Mouse (Mus musculus) heart, embryonic 16.5 days (tissue): ENCODE measurements around the gene Ceacam1. TPM values are rescaled to one million over a fixed set of nuclear protein-coding genes. Genes with fewer than 3 reads are reported as not detected.

Experiments
- ATAC-seq: fragments of 200-750 bp; cut with Nextera tagmentation; replicated peaks from 2 replicates; pipeline ENCODE4 v1.8.0; 2017; ENCODE audit warnings: moderate number of reproducible peaks; ENCODE audit not compliant: insufficient read depth, low FRiP score; ENCODE audit errors: extremely low read depth
- H3K27ac ChIP-seq: fragments of 300-500 bp; sonication (generic); 2 replicates; pipeline ENCODE4 v1.5.1; 2014; ENCODE audit warnings: mild to moderate bottlenecking, low read length, control low read depth, moderate library complexity
- H3K27me3 ChIP-seq: fragments of 300-500 bp; sonication (generic); 2 replicates; pipeline ENCODE4 v1.6.1; 2014; ENCODE audit warnings: low read length, mixed read lengths; ENCODE audit not compliant: control insufficient read depth, insufficient read depth
- H3K36me3 ChIP-seq: fragments of 300-500 bp; sonication (generic); 2 replicates; pipeline ENCODE4 v1.6.1; 2014; ENCODE audit not compliant: control insufficient read depth, insufficient read depth
- H3K4me1 ChIP-seq: fragments of 300-500 bp; sonication (generic); 2 replicates; pipeline ENCODE4 v1.6.1; 2014; ENCODE audit warnings: low read length, mixed read lengths; ENCODE audit not compliant: control insufficient read depth, insufficient read depth
- H3K4me2 ChIP-seq: fragments of 300-500 bp; sonication (generic); 2 replicates; pipeline ENCODE4 v1.6.1; 2014; ENCODE audit warnings: low read depth, mild to moderate bottlenecking, control low read depth, low read length
- H3K4me3 ChIP-seq: fragments of 300-500 bp; sonication (generic); 2 replicates; pipeline ENCODE4 v1.5.1; 2014; ENCODE audit warnings: mild to moderate bottlenecking, control low read depth, low read length
- H3K9ac ChIP-seq: fragments of 300-500 bp; sonication (generic); 2 replicates; pipeline ENCODE4 v1.6.1; 2014; ENCODE audit warnings: low read length, control low read depth
- H3K9me3 ChIP-seq: fragments of 300-500 bp; sonication (generic); replicated peaks from 2 replicates; pipeline ENCODE4 v1.6.1; 2016; ENCODE audit warnings: low read length; ENCODE audit not compliant: control insufficient read depth
- WGBS: fragments of 180-500 bp; shearing (Covaris S2); extraction: QIAGEN DNeasy Blood & Tissue Kit; methylation state at CpG from one replicate; pipeline ENCODE4 v1.1.7; 2014; 5-methylcytosine and 5-hydroxymethylcytosine counted together
- polyA plus RNA-seq: library from polyadenylated mRNA; unstranded; fragments of >200 nt; fragmentation: Nextera tagmentation; extraction: Ambion mirVana; gene quantifications from 2 replicates; pipeline ENCODE4 v1.2.1, GENCODE M21; 2015

Ceacam1 gene
- polyA plus RNA-seq, 1 experiment from 2014 or later: 4.8 TPM

- Histone ChIP-seq H3K27me3 (no peaks in the 10 kb centered on the region), H3K9ac (no peak overlapping the region), H3K4me3 (no peak overlapping the region), H3K9me3 (no peaks in the 10 kb centered on the region), H3K4me2 (no peak overlapping the region), H3K27ac (no peak overlapping the region), H3K4me1 (no peaks in the 10 kb centered on the region), H3K36me3 (no peaks in the 10 kb centered on the region)
- 74% methylated on average over 3 of the region's 3 CpGs for WGBS
- ATAC-seq: no peak
These were observed 25.3 kb downstream of the Ceacam1 start for GRCm38 (mm10) chr7:25452103-25452502.

- no peak overlapping the region for H3K9ac ChIP-seq
- H3K9me3 ChIP-seq: no peaks in the 10 kb centered on the region
- WGBS: 35% methylated on average over 9 of the region's 9 CpGs
- H3K4me2 ChIP-seq: no peak overlapping the region
- no peaks in the 10 kb centered on the region for H3K36me3 ChIP-seq
- no peak for ATAC-seq
- H3K27me3 ChIP-seq: no peaks in the 10 kb centered on the region
- H3K4me3 ChIP-seq: no peak overlapping the region
- no peak overlapping the region for H3K27ac ChIP-seq
- H3K4me1 ChIP-seq: no peaks in the 10 kb centered on the region
These were observed 27.2 kb downstream of the Ceacam1 start for GRCm38 (mm10) chr7:25449913-25450890.

DNA sequence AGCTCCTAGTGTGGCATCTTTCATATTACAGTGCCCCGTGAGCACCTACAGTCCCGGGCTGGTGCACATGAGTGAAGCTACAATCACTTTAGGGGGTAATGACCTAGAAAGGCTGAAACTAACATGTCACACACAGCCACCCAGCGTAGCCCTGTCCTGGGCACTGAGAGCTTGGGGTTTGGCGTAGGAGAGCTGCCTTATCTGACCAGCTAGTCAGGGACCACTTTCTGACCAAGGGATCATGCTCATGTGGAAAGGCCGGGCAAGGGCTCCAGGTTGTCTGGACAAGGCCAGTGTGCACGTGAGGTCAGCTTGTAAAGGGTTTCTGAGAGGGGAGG is 36.6 kb downstream of the Ceacam1 start:
- no peaks in the 10 kb centered on the region for H3K9me3 ChIP-seq
- 81% methylated on average over 6 of the region's 6 CpGs for WGBS
- ATAC-seq: no peak
- H3K27ac ChIP-seq: no peak overlapping the region
- no peaks in the 10 kb centered on the region for H3K27me3 ChIP-seq
- H3K4me3 ChIP-seq: no peak overlapping the region
- H3K4me2 ChIP-seq: no peak overlapping the region
- H3K4me1 ChIP-seq: no peaks in the 10 kb centered on the region
- no peaks in the 10 kb centered on the region for H3K36me3 ChIP-seq
- no peak overlapping the region for H3K9ac ChIP-seq

DNA sequence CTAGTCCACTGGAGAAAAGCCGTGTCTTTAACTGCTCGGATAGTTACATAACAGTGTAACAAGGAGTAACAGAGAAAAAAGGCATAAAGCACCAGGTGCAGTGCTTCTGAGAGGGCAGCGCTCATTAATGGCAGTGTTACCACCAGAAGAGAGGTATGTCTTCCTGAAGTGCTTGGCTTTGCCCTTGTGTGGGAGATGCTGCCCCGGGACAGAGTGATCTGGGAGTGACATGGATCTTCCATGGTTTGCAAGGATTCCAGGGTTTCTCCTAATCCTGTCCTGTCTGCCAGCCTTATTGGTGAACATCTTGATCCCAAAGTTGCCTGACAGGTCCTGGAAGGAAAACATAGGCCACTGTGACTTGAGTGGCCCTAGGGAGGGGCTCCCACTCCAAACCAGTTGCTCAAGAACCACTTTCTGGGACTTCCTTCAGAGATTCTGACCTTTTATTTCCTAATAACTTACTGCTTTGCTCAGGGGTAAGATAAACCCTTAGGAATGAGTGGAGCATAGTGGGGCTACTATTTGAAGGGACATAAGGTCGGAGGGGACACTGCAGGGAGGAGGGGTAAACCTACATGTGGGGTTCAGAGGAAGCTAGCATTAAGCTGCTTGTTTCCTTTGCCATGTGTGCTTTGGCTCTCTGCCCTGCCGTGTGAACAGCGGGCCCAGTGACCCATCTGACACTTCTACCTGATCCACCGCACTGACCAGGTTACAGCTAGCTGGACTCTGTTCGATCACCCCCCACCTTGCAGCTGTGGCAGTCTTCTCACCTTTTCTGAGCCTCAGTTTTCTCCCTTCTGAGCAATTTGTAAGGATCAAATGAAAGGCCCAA is 37.2 kb downstream of the Ceacam1 start:
- Histone ChIP-seq H3K9ac (no peak overlapping the region), H3K4me1 (no peaks in the 10 kb centered on the region), H3K4me3 (no peak overlapping the region), H3K4me2 (no peak overlapping the region), H3K9me3 (no peaks in the 10 kb centered on the region), H3K27ac (no peak overlapping the region), H3K27me3 (no peaks in the 10 kb centered on the region), H3K36me3 (no peaks in the 10 kb centered on the region)
- ATAC-seq: no peak
- 81% methylated on average over 9 of the region's 9 CpGs for WGBS

- Histone ChIP-seq H3K4me1 (no peaks in the 10 kb centered on the region), H3K4me2 (no peak overlapping the region), H3K27me3 (no peaks in the 10 kb centered on the region), H3K4me3 (no peak overlapping the region), H3K27ac (no peak overlapping the region), H3K9me3 (no peaks in the 10 kb centered on the region), H3K36me3 (no peaks in the 10 kb centered on the region), H3K9ac (no peak overlapping the region)
- no peak for ATAC-seq
- 65% methylated on average over 8 of the region's 8 CpGs for WGBS
These were observed 38.1 kb downstream of the Ceacam1 start for GRCm38 (mm10) chr7:25439124-25439822.

DNA sequence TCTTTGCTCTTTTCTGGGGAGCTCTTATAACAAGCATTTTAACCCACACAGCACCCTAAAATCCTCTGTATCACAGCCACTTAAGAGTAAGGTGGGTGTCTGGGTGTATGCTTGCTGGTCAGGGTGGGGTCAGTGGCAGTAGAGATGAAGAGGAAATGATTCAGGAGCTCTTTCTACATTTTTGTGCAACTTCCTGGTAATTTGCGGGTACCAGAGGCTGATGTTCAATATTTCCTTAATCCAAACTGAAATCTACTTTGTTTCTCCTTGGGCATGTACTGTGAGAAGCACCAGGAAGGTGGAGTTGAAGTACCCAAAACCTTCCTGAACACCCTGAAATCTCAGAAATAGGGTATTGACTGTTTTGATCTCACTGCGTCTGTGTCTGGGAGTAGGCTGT is 40.7 kb downstream of the Ceacam1 start:
- Histone ChIP-seq H3K36me3 (no peaks in the 10 kb centered on the region), H3K27ac (peak overlapping the region; percentile 40), H3K27me3 (no peaks in the 10 kb centered on the region), H3K4me1 (no peaks in the 10 kb centered on the region), H3K9me3 (no peaks in the 10 kb centered on the region), H3K4me3 (no peak overlapping the region), H3K4me2 (no peak overlapping the region), H3K9ac (no peak overlapping the region)
- ATAC-seq: no peak
- WGBS: 76% methylated on average over 2 of the region's 2 CpGs

DNA sequence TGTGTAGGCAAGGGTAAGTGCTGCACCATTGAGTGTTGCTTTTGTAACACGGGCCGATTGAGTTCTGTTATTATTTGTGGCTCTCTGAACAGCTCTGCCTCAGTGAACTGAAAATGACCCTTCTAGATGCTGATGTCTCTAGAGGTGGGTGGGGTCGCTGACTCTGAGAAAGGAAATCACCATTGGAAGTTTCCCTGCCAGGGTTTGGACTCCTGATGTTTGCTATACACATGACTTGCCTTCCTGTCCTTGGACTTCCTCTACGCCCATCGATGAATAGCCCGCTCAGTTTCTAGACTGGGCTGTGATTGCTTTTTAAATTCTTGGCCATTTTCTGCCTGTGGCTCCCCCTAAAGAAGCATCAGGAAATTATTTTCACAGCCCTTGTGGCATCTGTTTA is 41.2 kb downstream of the Ceacam1 start:
- peak overlapping the region; percentile 40 for H3K27ac ChIP-seq
- H3K4me1 ChIP-seq: no peaks in the 10 kb centered on the region
- H3K4me2 ChIP-seq: no peak overlapping the region
- no peaks in the 10 kb centered on the region for H3K36me3 ChIP-seq
- H3K4me3 ChIP-seq: no peak overlapping the region
- no peaks in the 10 kb centered on the region for H3K27me3 ChIP-seq
- H3K9ac ChIP-seq: no peak overlapping the region
- no peaks in the 10 kb centered on the region for H3K9me3 ChIP-seq
- ATAC-seq: no peak
- WGBS: 66% methylated on average over 6 of the region's 6 CpGs

DNA sequence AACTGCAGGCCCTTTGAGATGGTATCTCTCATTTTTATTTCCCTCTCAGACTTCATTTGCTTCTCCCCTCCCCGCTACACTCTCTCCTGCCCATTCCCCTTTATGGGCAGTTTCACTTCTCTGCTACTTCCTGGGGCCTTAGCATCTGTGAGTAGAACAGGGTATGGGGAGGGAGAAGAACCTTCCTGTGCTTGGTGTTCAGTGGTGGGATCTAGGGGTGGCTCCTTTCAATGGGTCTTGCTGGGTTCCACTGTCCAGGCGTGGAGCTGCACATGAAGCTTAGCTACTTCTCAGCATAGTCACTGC is 41.9 kb downstream of the Ceacam1 start:
- WGBS: 67% methylated on average over 2 of the region's 2 CpGs

More for the DNA sequence above, 41.9 kb downstream of the Ceacam1 start:
- no peak overlapping the region for H3K4me2 ChIP-seq
- no peaks in the 10 kb centered on the region for H3K4me1 ChIP-seq
- no peaks in the 10 kb centered on the region for H3K9me3 ChIP-seq
- no peaks in the 10 kb centered on the region for H3K36me3 ChIP-seq
- H3K27me3 ChIP-seq: no peaks in the 10 kb centered on the region
- no peak overlapping the region for H3K4me3 ChIP-seq
- ATAC-seq: no peak
- peak overlapping the region; percentile 9; the same call in 1 of the 2 replicates for H3K27ac ChIP-seq
- no peak overlapping the region for H3K9ac ChIP-seq
